Mouse (Mus musculus) G1E (cell line): ENCODE results near the gene Zdhhc3. TPM values are rescaled to one million over a fixed set of nuclear protein-coding genes. Genes with fewer than 3 reads are reported as not detected.

Experiments
- ATAC-seq: 2 replicates; pipeline ENCODE4 v1.8.0; 2016; ENCODE audit warnings: mild to moderate bottlenecking; ENCODE audit not compliant: insufficient number of reproducible peaks, poor library complexity, low FRiP score, severe bottlenecking; ENCODE audit errors: extremely low read depth
- DNase-seq: peaks from one replicate; pipeline ENCODE4 v3.0.0; 2012; ENCODE audit warnings: low spot score
- H3K27me3 ChIP-seq: 2 replicates; pipeline ENCODE4 v1.6.1; 2012; ENCODE audit warnings: mild to moderate bottlenecking, low read length, inconsistent platforms; ENCODE audit not compliant: insufficient read depth
- H3K36me3 ChIP-seq: replicated peaks from 2 replicates; pipeline ENCODE3; 2012; ENCODE audit warnings: mild to moderate bottlenecking, inconsistent platforms
- H3K4me1 ChIP-seq: 2 replicates; pipeline ENCODE4 v1.6.1; 2012; ENCODE audit warnings: low read depth, low read length, inconsistent platforms, mixed read lengths; ENCODE audit not compliant: insufficient read depth
- H3K4me3 ChIP-seq: 2 replicates; pipeline ENCODE4 v1.5.1; 2012; ENCODE audit warnings: low read depth, mild to moderate bottlenecking, inconsistent platforms, low read length, moderate library complexity, mixed read lengths
- H3K9me3 ChIP-seq: replicated peaks from 2 replicates; pipeline ENCODE4 v1.6.1; 2012; ENCODE audit warnings: inconsistent platforms
- CTCF ChIP-seq: IDR thresholded peaks from 2 replicates; pipeline ENCODE4 v1.5.1; 2012; ENCODE audit warnings: low read depth, low read length, inconsistent platforms, mixed read lengths
- GATA1 ChIP-seq: IDR thresholded peaks from 2 replicates; pipeline ENCODE4 v1.6.1; 2012; ENCODE audit warnings: borderline replicate concordance, low read length, inconsistent platforms, mixed read lengths
- GATA2 ChIP-seq: IDR thresholded peaks from 2 replicates; pipeline ENCODE4 v1.6.1; 2012; ENCODE audit warnings: low read depth, low read length, inconsistent platforms, borderline replicate concordance
- POLR2AphosphoS5 ChIP-seq: IDR thresholded peaks from 2 replicates; pipeline ENCODE4 v1.6.1; 2012; ENCODE audit warnings: low read depth, low read length, inconsistent platforms; ENCODE audit not compliant: insufficient replicate concordance
- TAL1 ChIP-seq: conservative IDR thresholded peaks from 2 replicates; pipeline ENCODE4 v1.6.1; 2012; ENCODE audit warnings: low read depth, low read length, inconsistent platforms, mixed read lengths
- polyA plus RNA-seq: library from polyadenylated mRNA; stranded (reverse); fragments of >175 nt; gene quantifications from 2 replicates; pipeline ENCODE4 v1.2.3, GENCODE M21; 2012
- total RNA-seq, 2 experiments: library from RNA; stranded (forward) in 1 of 2; stranded (reverse) in 1 of 2; fragments of 200-1000 nt in 1 of 2; fragments of >200 nt in 1 of 2; fragmentation: Nextera tagmentation in 1 of 2; gene quantifications; 2 replicates each; pipeline ENCODE4 v1.2.3; 2014 to 2017

Gene Zdhhc3
- total and polyA plus RNA-seq, 3 experiments = 34.3 to 91.1 (median 55.5) TPM

DNA sequence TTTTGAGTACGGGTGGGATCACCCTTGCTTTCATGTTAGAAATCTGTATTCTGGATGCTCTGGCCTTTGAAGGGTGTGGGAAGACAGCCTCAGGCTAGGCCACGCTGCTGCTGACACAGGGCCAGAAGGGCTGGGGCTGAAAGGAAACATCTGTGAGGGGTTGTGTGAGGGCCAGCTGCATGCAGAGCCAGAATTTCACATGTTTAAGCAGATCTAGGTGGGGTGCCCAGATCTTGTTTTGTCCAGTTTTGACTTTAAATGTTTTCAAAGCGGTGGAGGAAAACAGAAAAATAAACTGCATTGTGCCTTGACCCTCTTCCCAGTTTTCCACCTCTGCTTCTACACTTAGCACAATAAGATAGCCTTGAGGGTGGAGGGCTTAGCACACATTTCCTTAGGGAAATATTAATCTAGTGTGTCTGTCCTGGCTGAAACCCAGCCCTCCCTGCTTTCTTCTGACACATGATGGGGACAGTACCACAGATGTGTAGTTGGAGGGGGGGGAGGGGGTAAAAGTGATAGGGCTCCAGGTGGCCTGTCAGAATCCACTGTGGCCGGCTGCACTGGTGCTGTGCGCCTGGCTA, 26.0 kb upstream of the Zdhhc3 start:
- no peaks in the 10 kb centered on the region for H3K27me3 ChIP-seq
- peaks cover 68% of the 10 kb centered on the region for H3K36me3 ChIP-seq
- no peak overlapping the region for H3K4me3 ChIP-seq
- DNase-seq = no peak
- ATAC-seq = no peak
- TF ChIP-seq GATA1 = no peak
- no peak for TF ChIP-seq GATA2
- no peak for TF ChIP-seq POLR2AphosphoS5
- no peak for TF ChIP-seq TAL1
- no peak for TF ChIP-seq CTCF
- no peaks in the 10 kb centered on the region for H3K4me1 ChIP-seq
- H3K9me3 ChIP-seq = no peaks in the 10 kb centered on the region

DNA sequence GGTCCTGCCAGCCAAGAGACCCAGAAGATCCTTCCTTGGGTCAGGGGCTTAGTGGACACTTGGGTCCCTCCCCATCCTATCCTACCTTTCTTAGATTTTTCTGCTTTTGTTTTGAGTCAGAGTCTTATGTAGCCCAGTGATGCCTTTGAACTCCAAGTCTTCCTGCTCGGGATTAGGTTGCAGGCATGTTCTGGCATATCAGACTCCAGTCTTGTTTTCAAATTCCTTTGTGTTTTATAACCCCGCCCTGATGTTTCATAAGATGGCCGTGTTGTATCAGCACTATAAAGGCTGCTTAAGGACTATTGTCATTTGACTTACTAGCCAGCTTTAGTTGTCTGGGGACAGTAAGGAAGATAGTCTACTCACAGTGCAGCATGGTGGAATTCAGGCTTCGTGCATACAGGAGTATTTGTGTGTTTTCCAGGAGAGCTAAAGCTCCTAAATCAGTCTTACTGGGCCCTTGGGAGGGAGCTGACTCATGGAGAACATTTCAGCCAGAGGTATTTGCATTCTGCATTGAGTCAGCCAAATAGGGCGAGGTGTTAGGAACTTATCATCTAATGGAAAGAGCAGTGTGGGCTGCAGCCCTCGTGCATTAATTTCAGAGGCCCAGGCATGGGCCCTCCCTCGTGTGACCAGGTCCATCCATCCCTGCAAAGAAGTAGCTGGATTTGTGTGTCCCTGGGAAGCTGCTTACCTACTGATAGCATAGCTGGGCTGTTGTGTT, 24.1 kb upstream of the Zdhhc3 start:
- Histone ChIP-seq H3K9me3 (no peaks in the 10 kb centered on the region), H3K36me3 (peaks cover 87% of the 10 kb centered on the region), H3K27me3 (no peaks in the 10 kb centered on the region), H3K4me3 (no peak overlapping the region), H3K4me1 (no peaks in the 10 kb centered on the region)
- no peak for TF ChIP-seq GATA1
- TF ChIP-seq CTCF = no peak
- TF ChIP-seq GATA2 = no peak
- TF ChIP-seq POLR2AphosphoS5 = no peak
- no peak for TF ChIP-seq TAL1
- DNase-seq = no peak
- no peak for ATAC-seq

DNA sequence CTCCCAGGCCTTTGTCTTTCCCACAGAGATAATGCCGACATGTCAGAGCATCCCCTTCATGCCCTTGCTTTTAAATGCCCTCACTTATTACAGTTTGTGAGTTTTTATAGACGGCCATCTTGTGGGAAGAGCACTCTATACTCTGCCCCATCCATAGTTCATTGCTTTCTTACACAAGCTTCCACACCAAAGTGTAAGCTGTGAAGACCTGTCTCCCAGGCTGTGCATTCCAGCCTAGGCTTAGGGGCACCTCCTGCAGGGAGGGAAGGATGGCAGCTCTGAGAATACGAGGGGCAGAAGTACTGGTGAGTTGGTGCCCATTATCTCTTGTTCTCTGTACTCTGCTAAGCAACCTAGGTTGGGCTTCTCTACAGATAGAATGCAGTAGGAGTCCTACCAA, 20.0 kb upstream of the Zdhhc3 start:
- Histone ChIP-seq H3K4me1 (no peaks in the 10 kb centered on the region), H3K4me3 (no peak overlapping the region), H3K9me3 (no peaks in the 10 kb centered on the region), H3K36me3 (peaks cover 99% of the 10 kb centered on the region), H3K27me3 (no peaks in the 10 kb centered on the region)
- no peak for DNase-seq
- ATAC-seq = no peak
- TF ChIP-seq POLR2AphosphoS5 (no peak), TAL1 (no peak), CTCF (no peak), GATA2 (no peak)

DNA sequence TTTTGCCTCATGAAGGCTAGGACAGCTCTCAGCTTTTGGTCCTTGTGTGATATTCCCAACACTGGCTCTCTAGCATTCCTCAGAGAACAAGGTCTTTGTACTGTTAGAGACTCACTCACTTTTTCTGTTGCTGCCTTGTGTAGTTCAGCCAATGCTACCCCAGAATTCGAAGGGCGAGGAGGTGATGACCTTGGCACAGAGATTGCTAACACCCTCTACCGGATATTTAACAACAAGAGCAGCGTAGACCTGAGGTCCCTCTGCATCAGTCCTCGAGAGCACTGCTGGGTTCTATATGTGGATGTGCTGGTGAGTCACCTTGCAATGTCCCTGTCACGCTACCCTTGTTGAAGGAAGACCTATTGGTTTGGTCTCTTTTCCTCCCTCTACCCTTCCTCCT, 14.7 kb upstream of the Zdhhc3 start:
- Histone ChIP-seq H3K4me1 (peaks cover 20% of the 10 kb centered on the region), H3K27me3 (no peaks in the 10 kb centered on the region), H3K9me3 (no peaks in the 10 kb centered on the region), H3K4me3 (no peak overlapping the region), H3K36me3 (peaks cover 96% of the 10 kb centered on the region)
- ATAC-seq (no peak), DNase-seq (no peak)
- TF ChIP-seq GATA2 (no peak), GATA1 (no peak)

DNA sequence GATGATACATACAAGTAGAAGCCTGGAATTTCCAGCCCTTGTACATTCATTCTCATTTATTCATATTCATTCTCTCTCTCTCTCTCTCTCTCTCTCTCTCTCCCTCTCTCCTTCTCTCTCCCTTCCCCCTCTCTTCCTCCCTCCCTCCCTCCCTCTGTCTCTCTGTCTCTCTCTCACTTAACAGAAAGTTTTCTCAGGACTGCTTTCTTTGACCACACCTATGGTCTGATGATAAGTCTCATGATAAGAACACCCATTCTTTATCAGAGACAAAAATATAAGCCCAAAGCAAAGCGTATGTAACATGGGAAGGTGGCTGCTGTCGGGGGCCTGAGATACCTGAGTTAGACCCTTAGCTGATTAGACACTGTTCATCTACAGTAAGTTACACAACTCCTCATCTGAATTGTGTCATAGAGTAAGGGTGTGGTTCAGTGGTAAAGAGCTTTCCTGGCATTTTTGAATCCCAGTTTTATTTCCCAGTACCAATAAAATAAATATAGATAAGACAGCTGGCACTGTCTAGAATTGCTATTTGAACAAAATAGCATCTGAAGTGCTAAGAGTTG, 11.5 kb upstream of the Zdhhc3 start:
- Histone ChIP-seq H3K27me3 (no peaks in the 10 kb centered on the region), H3K36me3 (peaks cover 96% of the 10 kb centered on the region)

DNA sequence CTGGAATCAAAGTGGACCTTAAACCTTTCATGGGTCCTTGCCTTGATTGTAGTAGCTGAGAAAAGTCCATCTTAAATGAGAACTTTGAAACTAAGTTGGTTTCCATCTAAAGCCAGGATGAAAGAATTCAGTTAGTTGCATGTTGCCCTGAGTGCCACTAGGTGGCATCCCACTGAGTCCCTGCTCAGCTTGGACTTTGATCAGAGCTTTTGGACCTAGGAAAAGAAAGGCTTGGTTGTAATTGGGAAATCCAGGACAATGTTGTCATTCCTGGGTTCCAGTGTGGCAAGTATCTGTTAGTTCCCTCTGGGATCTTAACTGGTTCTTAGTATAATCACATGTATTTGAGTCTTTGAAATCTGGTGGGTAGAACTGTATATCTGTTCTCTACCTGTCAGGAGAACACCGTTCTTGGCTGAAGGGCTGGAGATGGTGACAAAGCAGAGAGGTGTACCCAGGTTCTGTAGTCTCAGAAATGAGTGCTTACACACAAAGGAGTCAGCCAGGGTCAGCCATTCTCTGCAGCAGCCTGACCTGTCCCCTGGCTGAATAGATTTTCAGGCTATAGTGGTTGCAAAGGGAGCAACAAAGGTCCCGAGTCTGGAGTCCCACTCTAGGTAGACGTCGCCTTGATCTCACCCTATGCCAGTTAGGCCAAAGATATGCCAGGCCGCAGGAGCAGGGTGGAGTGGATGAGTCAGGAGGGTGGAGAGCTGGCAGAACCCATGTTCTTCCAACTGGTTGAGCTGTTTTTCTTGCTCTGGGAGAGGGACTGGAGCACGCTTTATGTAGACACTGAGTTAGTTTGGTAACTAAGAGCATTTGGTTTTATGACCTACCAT, 10.8 kb upstream of the Zdhhc3 start:
- H3K9me3 ChIP-seq = no peaks in the 10 kb centered on the region
- H3K27me3 ChIP-seq = no peaks in the 10 kb centered on the region
- DNase-seq (no peak), ATAC-seq (no peak)
- TF ChIP-seq GATA2 (no peak), CTCF (peak; percentile 71), POLR2AphosphoS5 (no peak)
- peaks cover 23% of the 10 kb centered on the region for H3K4me1 ChIP-seq
- no peak overlapping the region; the same call in 1 of the 2 replicates for H3K4me3 ChIP-seq
- peaks cover 96% of the 10 kb centered on the region for H3K36me3 ChIP-seq

More for the DNA sequence above, 11.5 kb upstream of the Zdhhc3 start:
- DNase-seq = no peak
- Histone ChIP-seq H3K4me1 (peaks cover 22% of the 10 kb centered on the region), H3K9me3 (no peaks in the 10 kb centered on the region), H3K4me3 (no peak overlapping the region)
- no peak for TF ChIP-seq CTCF
- TF ChIP-seq GATA2 = no peak
- ATAC-seq = peak; percentile 8; the same call in 1 of the 2 replicates
